Mouse (Mus musculus): ENCODE results near the gene Nop58. TPM values are rescaled to one million over a fixed set of nuclear protein-coding genes. Genes with fewer than 3 reads are reported as not detected.
A peak's percentile ranks its signal among the peaks of the same experiment; 100 is the strongest.
"Not testable (repeated sequence)": the region's sequence is repeated elsewhere in the genome, so short reads cannot be mapped to it uniquely, and the experiment has no call there.

Gene Nop58
- polyA plus RNA-seq, 1 experiment from 2014 or later = 226 TPM

DNA sequence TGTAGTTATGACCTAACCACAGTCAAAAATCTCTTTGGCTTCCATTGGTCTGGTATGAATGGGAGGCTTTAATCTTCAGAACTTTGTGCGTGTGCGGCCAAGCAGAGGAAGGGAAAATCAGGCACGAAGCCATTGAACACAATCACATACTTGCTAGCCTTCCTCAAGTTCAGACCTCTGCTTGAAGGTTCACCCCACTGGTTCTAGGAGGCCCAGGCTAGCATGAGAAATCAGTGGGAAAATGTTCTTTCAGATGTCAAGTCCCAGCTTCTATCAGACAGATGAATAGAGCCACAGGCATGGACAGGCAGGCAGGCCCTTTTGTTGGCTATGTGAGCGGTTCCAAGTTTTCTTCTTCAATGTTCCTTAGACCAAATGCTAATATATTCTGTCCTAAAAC is 46.0 kb downstream of the Nop58 start:
- 33% methylated on average over 4 of the region's 4 CpGs for WGBS
- Histone ChIP-seq H3K9me3 (replicated peaks) (no peaks in the 10 kb centered on the region), H3K27ac (no peak overlapping the region), H3K4me3 (no peak overlapping the region), H3K4me2 (no peak overlapping the region), H3K36me3 (ENCODE audit: poor library complexity, severe bottlenecking) (no peaks in the 10 kb centered on the region), H3K27me3 (no peaks in the 10 kb centered on the region), H3K4me1 (0 out of 2 replicates have a peak, but pooled peaks cover 9% of the 10 kb centered on the region), H3K9ac (no peak overlapping the region)
- ATAC-seq = peak; percentile 55; the same call in 1 of the 2 replicates

GRCm38 (mm10) chr1:59734076-59734475 is 49.3 kb downstream of the Nop58 start:
- Histone ChIP-seq H3K9me3 (replicated peaks) (no peaks in the 10 kb centered on the region), H3K4me1 (0 out of 2 replicates have a peak, but pooled peaks cover 8% of the 10 kb centered on the region), H3K9ac (no peak overlapping the region), H3K27me3 (no peaks in the 10 kb centered on the region), H3K36me3 (ENCODE audit: poor library complexity, severe bottlenecking) (no peaks in the 10 kb centered on the region), H3K27ac (no peak overlapping the region), H3K4me3 (no peak overlapping the region), H3K4me2 (no peak overlapping the region)
- WGBS = 86% methylated on average over 6 of the region's 6 CpGs
- ATAC-seq = no peak

GRCm38 (mm10) chr1:59738768-59739414 is 54.1 kb downstream of the Nop58 start:
- ATAC-seq = no peak
- Histone ChIP-seq H3K4me2 (no peak overlapping the region), H3K9ac (no peak overlapping the region), H3K36me3 (ENCODE audit: poor library complexity, severe bottlenecking) (no peaks in the 10 kb centered on the region), H3K4me3 (no peak overlapping the region), H3K9me3 (replicated peaks) (no peaks in the 10 kb centered on the region), H3K27ac (no peak overlapping the region), H3K4me1 (no peaks in the 10 kb centered on the region), H3K27me3 (no peaks in the 10 kb centered on the region)
- WGBS = 86% methylated on average over 6 of the region's 6 CpGs

- Histone ChIP-seq H3K27me3 (no peaks in the 10 kb centered on the region), H3K4me1 (no peaks in the 10 kb centered on the region), H3K9me3 (replicated peaks) (no peaks in the 10 kb centered on the region), H3K4me3 (no peak overlapping the region), H3K36me3 (ENCODE audit: poor library complexity, severe bottlenecking) (no peaks in the 10 kb centered on the region), H3K9ac (no peak overlapping the region), H3K27ac (no peak overlapping the region), H3K4me2 (no peak overlapping the region)
- no peak for ATAC-seq
- WGBS = 68% methylated on average over 17 of the region's 17 CpGs
These were observed 55.0 kb downstream of the Nop58 start for GRCm38 (mm10) chr1:59739577-59740354.

GRCm38 (mm10) chr1:59749047-59749446 is 64.3 kb downstream of the Nop58 start:
- no peak overlapping the region for H3K27ac ChIP-seq
- no peak for ATAC-seq
- no peaks in the 10 kb centered on the region for H3K9me3 ChIP-seq (replicated peaks)
- 85% methylated on average over 2 of the region's 2 CpGs for WGBS
- no peaks in the 10 kb centered on the region for H3K27me3 ChIP-seq
- no peaks in the 10 kb centered on the region for H3K4me1 ChIP-seq
- H3K4me3 ChIP-seq = no peak overlapping the region
- H3K4me2 ChIP-seq = no peak overlapping the region
- no peaks in the 10 kb centered on the region for H3K36me3 ChIP-seq (ENCODE audit: poor library complexity, severe bottlenecking)
- no peak overlapping the region for H3K9ac ChIP-seq

- H3K27ac ChIP-seq; H3K4me1 ChIP-seq; H3K27me3 ChIP-seq; ATAC-seq; H3K36me3 ChIP-seq (ENCODE audit: poor library complexity, severe bottlenecking); H3K4me2 ChIP-seq; H3K9me3 ChIP-seq (replicated peaks); H3K4me3 ChIP-seq; H3K9ac ChIP-seq: not testable (repeated sequence)
- WGBS = 73% methylated on average over 5 of the region's 5 CpGs
These were observed 65.0 kb downstream of the Nop58 start for GRCm38 (mm10) chr1:59749724-59750123.

DNA sequence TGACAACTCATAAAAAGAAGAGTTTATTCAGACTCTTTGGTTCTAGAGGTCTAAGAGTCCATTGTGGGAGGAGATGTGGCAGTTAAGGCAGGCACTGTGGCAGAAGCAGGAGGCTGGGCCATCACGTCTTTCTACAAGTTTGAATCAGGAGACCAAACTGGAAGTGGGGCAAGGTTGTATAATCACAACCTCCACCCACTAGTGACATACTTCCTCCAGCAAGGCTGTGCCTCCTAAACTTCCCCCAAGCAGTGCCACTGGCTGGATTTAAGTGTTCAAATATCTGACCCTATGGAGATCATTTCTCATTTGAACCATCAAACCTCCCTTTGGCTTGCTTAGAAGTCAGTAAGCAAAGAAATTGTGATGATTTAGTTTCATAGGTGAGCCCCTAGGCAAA is 70.5 kb downstream of the Nop58 start:
- Histone ChIP-seq H3K9ac (no peak overlapping the region), H3K36me3 (ENCODE audit: poor library complexity, severe bottlenecking) (no peaks in the 10 kb centered on the region), H3K4me2 (no peak overlapping the region), H3K27me3 (no peaks in the 10 kb centered on the region), H3K4me1 (no peaks in the 10 kb centered on the region), H3K4me3 (no peak overlapping the region), H3K9me3 (replicated peaks) (no peaks in the 10 kb centered on the region), H3K27ac (no peak overlapping the region)
- no peak for ATAC-seq
- WGBS = 57% methylated on average over 1 of the region's 1 CpGs

- Histone ChIP-seq H3K36me3 (ENCODE audit: poor library complexity, severe bottlenecking) (no peaks in the 10 kb centered on the region), H3K4me2 (no peak overlapping the region), H3K4me3 (no peak overlapping the region), H3K4me1 (0 out of 2 replicates have a peak, but pooled peaks cover 5% of the 10 kb centered on the region), H3K9me3 (replicated peaks) (no peaks in the 10 kb centered on the region), H3K27ac (no peak overlapping the region), H3K27me3 (no peaks in the 10 kb centered on the region), H3K9ac (no peak overlapping the region)
- WGBS = 87% methylated on average over 1 of the region's 1 CpGs
- no peak for ATAC-seq
These were observed 73.6 kb downstream of the Nop58 start for GRCm38 (mm10) chr1:59758325-59758724.

GRCm38 (mm10) chr1:59762208-59762607 is 77.4 kb downstream of the Nop58 start:
- Histone ChIP-seq H3K4me3 (peak overlapping the region; percentile 86), H3K4me1 (peaks cover 20% of the 10 kb centered on the region), H3K36me3 (ENCODE audit: poor library complexity, severe bottlenecking) (no peaks in the 10 kb centered on the region), H3K9ac (peak overlapping the region; percentile 94), H3K4me2 (peak overlapping the region; percentile 81), H3K27me3 (no peaks in the 10 kb centered on the region), H3K9me3 (replicated peaks) (no peaks in the 10 kb centered on the region), H3K27ac (peak overlapping the region; percentile 98)
- ATAC-seq = no peak
- 3% methylated on average over 10 of the region's 10 CpGs for WGBS

- peaks cover 22% of the 10 kb centered on the region for H3K4me1 ChIP-seq
- peak overlapping the region; percentile 86 for H3K4me3 ChIP-seq
- peak overlapping the region; percentile 98 for H3K27ac ChIP-seq
- H3K36me3 ChIP-seq (ENCODE audit: poor library complexity, severe bottlenecking) = no peaks in the 10 kb centered on the region
- under 1% methylated on average over 44 of the region's 44 CpGs for WGBS
- peak; percentile 73 for ATAC-seq
- peak overlapping the region; percentile 94 for H3K9ac ChIP-seq
- peak overlapping the region; percentile 81 for H3K4me2 ChIP-seq
- no peaks in the 10 kb centered on the region for H3K27me3 ChIP-seq
- H3K9me3 ChIP-seq (replicated peaks) = no peaks in the 10 kb centered on the region
These were observed 77.9 kb downstream of the Nop58 start for GRCm38 (mm10) chr1:59762651-59763163.

DNA sequence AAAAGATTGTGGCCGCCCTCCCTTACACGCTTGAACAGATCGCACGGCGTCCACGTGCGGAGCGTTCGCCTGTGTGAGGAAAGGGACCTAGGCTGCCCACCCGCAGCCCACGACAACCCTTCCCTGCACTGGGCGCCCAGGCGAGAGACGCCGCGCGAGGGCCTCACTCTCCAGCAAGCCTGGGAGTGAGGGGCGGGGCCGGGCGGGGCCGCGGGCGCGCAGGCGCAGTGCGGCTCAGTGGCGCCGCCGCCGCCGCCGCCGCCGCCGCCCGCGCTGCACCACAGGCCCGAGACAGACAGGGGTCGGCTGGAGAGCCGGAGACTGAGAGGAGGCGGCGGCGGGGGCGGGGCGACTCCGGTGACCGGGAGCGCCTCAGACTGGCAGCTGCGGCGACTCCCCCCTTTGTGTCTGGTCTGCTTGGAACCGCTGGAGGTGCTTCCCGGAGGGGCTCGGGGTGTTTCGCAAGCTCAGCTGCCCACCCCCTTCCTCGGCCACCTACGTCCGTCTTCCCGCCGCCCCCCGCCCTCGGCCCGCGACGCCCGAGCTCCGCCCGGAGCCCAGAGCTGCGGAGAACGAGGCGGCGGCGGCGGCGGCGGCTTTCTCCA is 78.5 kb downstream of the Nop58 start, which contains the start of gene Bmpr2:
Gene Bmpr2 (plus strand): TSS at position 237 of the 605 bp plus-strand sequence.
- H3K27me3 ChIP-seq = no peaks in the 10 kb centered on the region
- H3K4me2 ChIP-seq = peak within 1 kb of the TSS; percentile 81
- H3K4me3 ChIP-seq = peak within 1 kb of the TSS; percentile 86
- H3K4me1 ChIP-seq = peaks cover 28% of the 10 kb centered on the region
- no peaks in the 10 kb centered on the region; the same call in 1 of the 2 replicates for H3K36me3 ChIP-seq (ENCODE audit: poor library complexity, severe bottlenecking)
- WGBS = 0% methylated on average over 51 of the region's 75 CpGs
- H3K9me3 ChIP-seq (replicated peaks) = no peaks in the 10 kb centered on the region
- H3K27ac ChIP-seq = peak within 1 kb of the TSS; percentile 98
- H3K9ac ChIP-seq = peak within 1 kb of the TSS; percentile 94
- ATAC-seq = peak; percentile 94

- Histone ChIP-seq H3K9me3 (replicated peaks) (no peaks in the 10 kb centered on the region), H3K36me3 (ENCODE audit: poor library complexity, severe bottlenecking) (peaks cover under 1% of the 10 kb centered on the region; the same call in 1 of the 2 replicates), H3K9ac (peak overlapping the region; percentile 94), H3K27ac (peak overlapping the region; percentile 98), H3K4me1 (peaks cover 28% of the 10 kb centered on the region), H3K4me2 (peak overlapping the region; percentile 81), H3K4me3 (peak overlapping the region; percentile 86), H3K27me3 (no peaks in the 10 kb centered on the region)
- WGBS = under 1% methylated on average over 50 of the region's 55 CpGs
- ATAC-seq = peak; percentile 65
These were observed 79.0 kb downstream of the Nop58 start for GRCm38 (mm10) chr1:59763781-59764251.
